Mouse (Mus musculus): ENCODE data around the gene Scgb3a1.

Scgb3a1 gene

DNA sequence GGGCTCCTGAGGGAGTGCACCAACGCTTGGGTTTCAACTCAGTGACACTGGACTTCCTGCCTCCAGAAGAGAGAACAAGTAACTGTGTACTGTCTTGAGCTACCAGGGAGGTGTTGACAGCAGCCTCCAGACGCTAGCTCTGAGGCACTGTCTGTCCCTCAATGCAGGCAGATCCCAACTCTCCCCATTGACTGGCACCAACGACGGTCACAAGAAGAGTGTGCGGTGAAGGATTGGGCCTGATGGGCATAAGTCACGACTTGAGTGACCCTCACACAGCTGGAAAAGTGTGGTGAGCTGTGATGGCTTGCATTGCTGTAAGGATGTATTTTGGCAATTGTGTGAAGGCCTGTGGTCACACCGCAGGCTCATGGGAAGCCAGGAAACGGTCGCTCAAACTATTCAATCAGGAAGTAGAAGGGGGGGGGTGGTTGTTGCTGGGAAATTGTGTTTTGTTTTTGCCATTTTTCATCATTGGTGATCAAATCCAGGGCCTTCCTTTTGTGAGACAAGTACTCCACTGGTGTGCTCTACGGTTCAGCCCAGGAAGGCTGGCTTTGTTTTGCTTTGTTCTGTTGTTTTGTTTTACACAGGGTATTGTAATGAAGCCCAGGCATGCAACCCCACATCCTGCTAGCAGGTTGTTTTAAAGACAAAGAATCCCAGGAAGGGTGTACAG lies 4.5 kb upstream of the Scgb3a1 start:
- no peak for DNase-seq (ENCODE audit: low spot score in 2 of 2)

DNA sequence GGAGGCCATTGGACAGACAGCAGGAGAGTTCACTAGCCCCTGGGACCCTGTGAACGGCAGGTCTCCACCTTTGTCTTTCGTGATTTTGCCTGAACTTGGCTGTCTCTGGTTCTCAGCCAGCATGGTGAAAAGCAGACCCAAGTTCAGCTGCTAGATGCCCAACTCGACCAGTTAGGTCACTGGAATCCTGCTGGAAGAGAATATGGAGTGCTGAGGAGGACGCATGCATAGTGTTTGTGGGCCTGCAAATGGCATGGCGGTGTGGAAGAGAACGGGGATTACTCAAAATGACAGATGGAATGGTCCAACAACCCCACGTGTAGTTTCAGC lies 4.0 kb upstream of the Scgb3a1 start:
- DNase-seq (ENCODE audit: low spot score in 2 of 2): no peak

DNA sequence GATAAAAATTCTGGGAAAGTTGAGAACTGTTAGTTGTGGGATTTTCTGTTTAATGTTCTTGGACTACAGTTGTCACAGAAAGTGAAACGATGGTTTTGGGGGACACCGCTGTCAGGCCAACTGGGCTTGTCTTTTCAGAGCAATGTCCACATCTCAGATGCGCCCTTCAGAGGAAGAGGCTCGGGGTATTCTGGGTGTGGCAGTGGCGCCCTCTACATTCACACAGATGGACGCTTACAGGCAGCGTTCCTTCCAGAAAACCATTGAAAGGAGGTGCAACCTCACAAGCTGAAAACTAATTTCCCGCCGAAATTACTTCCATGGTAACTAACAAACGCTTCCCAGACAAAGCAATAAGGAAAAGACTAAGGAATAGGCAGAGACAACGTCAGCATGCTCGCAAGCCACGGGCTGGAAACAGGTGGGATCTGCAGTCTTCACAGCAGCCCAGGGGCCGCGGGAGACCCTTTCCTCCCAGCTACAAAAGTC lies 1.1 kb upstream of the Scgb3a1 start:
- no peak for DNase-seq (ENCODE audit: low spot score in 2 of 2)

DNA sequence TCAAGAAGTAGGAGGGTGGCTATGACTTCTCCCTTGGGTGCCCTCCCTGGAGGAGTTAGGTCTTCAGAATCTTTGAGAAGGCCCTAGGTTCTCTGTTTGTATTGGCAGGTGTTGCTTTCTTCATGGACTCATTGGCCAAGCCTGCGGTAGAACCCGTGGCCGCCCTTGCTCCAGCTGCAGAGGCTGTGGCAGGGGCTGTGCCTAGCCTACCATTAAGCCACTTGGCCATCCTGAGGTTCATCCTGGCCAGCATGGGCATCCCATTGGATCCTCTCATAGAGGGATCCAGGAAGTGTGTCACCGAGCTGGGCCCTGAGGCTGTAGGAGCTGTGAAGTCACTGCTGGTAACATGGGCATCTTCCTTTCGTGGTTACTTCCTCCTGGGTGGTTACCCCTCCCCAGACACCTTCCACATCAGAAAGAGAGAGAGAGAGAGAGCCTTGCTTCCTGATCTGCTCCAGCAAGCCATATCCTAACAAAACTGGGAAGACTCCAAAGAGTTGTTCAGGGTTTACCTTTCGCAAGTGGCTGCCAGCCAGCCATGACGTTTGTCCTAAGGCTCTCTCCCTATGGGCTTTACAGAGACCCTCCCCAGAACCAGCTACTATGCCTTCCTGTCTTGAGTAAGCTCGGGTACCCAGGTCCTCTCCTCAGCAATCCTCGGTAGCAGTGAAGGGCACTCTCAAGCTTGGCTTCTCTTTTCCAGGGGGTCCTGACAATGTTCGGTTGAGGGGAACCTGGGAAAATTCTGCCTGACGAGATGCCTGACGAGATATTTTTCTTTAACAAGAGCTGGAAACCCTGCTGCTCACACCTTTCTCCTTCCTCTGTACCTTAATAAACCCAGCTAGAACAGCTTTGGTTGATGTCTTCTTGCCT lies 1.1 kb downstream of the Scgb3a1 start:
- DNase-seq (ENCODE audit: low spot score in 2 of 2): no peak

DNA sequence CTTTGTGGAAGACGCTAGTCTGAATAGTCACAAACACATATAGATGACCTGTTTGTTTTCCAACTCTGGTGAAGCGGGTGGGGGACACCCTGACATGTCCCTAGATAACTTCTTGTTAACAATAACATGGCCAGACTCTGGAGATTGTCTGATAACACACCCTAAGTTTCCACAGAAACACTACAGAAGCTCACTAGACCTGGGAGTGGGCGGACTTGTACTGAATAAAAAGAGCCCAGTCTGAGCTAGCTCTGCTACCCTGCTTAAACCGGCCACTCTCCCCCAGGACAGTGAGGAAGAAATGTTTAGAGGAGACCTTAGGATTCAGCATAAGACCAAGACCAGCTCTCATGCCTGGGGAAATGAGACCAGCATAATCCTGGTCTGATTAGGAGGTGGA lies 2.1 kb downstream of the Scgb3a1 start:
- no peak for DNase-seq (ENCODE audit: low spot score in 2 of 2)

DNA sequence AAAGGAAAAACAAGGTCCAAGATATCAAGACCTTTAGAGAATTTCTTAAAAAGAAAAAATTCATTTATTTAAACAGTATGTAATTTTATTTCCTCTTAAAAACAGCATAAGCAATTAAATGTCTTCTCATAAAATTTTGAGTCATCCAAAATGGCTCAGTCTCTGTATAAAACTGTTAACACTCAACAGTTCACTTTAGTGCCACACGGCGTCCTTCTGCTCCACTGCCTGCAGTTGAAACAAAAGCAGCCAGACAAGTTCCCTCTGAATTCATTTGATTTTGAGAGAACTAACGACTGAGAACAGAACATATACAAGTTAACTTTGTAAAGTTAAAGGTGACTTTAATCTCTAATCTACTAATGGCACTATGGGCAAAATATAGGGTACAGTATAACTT lies 10.0 kb downstream of the Scgb3a1 start:
- no peak for DNase-seq (ENCODE audit: low spot score in 2 of 2)

DNA sequence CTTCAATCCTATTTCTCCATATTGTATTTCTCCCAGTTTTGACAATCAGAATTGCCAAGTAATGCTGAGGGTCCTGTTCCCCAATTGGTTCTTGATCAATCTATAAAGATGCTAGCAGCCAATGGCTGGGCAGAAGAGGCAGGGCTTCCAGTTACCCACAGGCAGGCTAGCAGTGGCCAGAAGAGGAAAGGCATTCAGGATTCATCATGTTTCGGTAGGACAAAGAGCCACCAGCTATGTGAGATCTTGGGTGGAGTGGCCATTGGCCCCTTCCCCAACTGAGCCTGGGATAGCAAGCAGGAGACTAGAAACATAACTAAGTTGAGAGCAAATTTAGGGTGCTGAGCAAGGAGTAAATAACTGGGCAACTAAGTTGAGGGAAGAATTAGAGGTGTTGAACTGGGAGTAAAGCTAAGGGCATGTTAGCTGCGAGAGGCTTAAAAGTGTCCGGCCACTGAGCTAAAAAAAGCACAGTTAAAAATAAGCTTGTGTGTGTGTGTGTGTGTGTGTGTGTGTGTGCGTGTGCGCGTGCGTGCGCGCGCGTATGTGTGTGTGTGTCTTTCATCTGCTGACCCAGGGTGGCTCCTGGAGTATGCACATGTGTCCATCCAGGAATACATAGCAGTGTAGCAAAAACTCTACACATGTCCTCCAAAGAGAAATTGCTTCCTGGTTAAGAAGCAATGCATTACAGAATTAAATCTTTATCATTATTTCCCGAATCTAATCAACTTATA lies 21.0 kb downstream of the Scgb3a1 start:
- DNase-seq (ENCODE audit: low spot score in 2 of 2): no peak

DNA sequence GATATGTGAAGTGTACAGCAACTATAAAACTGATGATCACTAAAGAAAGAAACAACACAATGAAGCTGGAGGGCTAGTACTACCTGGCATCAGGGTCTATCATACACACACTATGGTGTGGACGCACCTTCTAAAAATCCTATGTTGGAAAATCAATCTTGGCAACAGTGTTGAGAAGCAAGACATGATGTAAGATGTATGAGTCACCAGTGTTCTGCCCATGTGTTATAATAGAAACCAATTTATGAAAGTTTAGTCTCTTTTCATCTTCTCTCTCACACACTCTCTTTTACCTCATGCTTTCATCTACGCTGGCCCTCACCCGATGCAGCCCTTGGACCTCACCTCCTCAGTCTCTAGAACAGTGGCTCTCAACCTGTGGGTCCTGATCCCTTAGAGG lies 31.6 kb downstream of the Scgb3a1 start:
- no peak for DNase-seq (ENCODE audit: low spot score in 2 of 2)

DNA sequence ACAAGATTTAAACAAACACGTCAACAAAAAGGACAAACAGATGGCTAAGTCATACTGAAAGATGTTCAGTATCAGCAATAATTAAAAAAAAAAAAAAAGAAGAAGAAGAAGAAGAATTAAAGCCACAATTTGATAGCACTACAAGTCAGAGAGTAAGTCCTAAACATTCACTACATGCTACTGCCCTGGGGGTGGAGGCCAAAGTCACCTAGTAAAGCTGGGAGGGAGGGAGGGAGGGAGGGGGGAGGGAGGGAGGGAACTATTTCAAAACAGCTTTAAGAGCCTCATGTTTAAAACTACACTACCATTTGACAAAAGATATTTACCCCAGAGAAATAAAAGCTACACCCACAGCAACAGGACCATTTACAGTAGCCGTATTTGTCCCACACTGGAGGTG lies 32.3 kb downstream of the Scgb3a1 start:
- no peak for DNase-seq (ENCODE audit: low spot score in 2 of 2)

DNA sequence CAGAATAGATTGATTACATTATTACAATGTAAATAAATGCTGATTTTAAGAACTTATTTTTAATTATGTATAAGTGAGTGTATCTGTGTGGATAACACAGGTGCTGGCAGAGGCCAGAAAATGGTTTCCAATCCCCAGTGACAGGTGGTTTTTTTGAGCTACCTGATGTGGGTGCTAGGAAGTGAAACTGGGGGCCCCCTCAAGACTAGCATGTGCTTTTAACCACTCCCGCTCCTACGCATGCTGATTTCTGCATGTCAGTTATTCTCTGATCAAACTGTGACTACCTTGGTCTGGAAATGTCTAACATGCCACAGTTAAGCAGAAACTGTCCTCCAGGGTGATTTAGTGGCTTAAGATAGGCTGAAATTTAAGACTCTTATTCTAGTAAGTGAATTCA lies 33.1 kb downstream of the Scgb3a1 start:
- no peak for DNase-seq (ENCODE audit: low spot score in 2 of 2)

DNA sequence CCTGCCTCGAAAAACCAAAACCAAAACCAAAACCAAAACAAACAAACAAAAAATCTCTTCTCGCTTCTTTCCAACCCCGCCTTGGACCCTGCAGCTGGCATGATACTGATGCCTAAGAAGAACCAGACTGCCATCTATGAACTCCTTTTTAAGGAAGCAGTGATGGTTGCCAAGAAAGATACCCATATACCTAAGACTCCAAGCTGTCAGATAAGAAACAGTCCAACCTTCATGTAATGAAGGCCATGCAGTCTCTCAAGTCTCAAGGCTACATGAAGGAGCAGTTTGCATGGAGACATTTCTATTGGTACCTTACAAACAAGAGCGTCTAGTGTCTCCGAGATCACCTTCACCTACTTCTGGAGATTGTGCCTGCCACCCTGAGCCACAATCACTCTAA lies 34.4 kb downstream of the Scgb3a1 start:
- no peak for DNase-seq (ENCODE audit: low spot score in 2 of 2)

DNA sequence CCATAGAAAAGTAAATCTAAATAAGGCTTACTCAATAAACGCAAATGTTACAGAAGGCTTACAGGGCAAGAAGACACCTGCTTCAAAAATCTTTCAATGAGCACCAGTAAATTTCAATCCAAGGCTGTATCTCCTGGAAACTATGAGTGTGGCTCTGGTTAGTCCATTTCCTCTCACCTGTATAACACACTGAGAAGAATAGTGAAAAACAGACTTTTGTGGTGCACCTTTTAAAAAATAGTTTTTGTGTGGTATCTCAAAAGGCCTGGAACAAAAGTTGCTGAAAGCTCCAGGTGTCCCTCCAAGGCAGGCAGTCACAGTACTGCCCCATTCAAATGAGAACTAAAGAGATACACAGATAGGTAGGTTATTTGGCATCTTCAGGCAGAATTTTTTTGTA lies 35.7 kb downstream of the Scgb3a1 start:
- no peak for DNase-seq (ENCODE audit: low spot score in 2 of 2)

DNA sequence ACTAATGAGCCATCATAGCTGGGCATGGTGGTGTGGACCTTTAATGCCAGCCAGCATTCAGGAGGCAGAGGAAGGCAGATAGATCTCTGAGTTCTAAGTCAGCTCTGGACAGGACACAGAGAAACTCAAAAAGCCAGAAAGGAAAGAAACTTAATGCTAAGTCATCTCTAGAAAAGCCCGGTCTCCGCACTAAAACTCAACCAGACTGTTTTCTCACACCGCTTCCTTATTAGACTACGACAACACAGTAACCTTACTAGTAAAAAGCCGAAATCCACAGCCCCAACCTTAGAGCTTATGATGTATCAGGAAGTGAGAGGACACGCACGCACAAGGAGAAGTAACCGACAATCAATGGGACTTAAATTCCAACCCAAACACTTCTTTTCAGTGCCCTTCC lies 38.6 kb downstream of the Scgb3a1 start:
- DNase-seq (ENCODE audit: low spot score in 2 of 2): no peak

DNA sequence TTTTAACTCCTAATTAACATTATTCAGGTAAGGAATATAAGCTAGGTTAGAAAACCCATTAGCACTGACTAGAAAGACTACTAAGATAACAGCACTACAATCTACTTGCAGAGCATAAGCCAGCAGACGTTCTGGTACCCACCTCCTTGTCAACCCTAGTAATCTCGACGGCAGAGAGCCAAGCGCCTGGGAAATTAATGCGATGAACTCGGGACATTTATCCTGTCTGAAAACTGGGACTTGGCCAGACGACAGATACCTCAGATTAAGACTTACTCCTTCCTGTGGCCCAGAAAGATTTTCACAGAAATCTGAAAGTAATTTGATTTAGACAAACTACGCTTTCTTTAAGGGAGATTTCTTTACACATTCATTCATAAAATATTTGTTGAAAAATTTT lies 41.4 kb downstream of the Scgb3a1 start:
- no peak for DNase-seq (ENCODE audit: low spot score in 2 of 2)

DNA sequence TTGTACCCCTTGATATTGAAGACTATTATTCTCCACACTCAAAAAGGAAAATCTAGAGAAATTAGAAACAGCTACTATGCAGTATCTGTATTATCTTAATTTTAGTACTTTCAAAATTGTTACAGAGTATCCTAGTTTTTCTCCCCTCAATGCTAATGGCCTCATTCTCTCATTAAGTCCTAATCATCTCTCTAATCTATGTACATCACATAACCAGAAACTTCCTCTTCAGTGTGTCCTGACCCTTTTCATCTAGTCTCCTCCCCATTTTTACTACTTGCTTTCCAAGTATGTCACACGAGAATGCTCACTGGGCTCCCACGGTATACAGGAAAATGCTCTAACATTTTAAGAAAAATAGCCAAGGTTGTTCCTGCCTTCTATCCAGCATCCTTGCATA lies 44.4 kb downstream of the Scgb3a1 start:
- DNase-seq (ENCODE audit: low spot score in 2 of 2): no peak

DNA sequence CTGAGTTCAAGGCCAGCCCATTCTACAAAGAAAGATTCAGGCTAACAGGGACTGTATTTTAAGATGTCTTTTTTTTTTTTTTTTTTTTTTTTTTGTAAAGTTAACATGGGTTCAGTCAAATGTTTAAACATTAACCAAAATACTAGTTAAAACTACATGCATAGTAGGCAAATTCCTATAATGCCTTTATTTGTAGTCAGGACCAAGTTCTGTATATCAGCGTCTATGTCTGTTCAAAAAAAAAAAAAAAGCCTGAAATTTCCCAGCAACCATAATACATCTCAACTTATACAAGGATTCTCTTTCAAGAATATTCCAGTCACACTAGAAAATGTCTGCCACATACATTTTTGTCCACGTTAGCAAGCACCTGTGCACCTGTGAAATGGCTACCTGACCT lies 47.3 kb downstream of the Scgb3a1 start:
- DNase-seq (ENCODE audit: low spot score in 2 of 2): no peak

DNA sequence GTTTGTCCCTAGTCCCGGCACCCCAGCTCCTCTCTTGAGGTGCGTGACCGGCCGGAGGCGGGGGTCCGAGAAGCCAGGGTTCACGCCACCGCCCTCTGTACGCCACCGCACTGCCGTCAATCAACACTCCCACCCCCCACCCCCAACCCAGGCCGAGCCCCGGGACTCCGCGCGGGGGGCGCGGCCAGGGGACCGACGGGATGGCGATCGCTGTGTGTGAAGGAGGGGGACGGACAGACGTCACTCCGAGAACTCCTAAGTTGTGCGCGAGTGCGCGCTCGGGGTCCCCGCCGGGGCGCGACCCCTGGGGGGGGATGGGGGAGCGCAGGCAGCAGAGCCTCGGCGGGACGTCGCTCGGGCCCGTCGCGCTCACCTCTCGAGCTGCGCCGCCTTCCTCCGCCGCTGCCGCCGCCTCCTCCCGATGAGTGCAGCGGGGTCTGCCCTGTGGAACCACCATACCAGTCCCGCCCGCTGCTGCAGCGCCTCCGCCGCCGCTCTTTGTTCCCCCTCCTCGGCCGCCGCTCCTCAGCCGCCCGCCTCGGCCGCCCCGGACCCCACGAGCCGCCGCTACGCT lies 48.7 kb downstream of the Scgb3a1 start:
- no peak for DNase-seq (ENCODE audit: low spot score in 2 of 2)

DNA sequence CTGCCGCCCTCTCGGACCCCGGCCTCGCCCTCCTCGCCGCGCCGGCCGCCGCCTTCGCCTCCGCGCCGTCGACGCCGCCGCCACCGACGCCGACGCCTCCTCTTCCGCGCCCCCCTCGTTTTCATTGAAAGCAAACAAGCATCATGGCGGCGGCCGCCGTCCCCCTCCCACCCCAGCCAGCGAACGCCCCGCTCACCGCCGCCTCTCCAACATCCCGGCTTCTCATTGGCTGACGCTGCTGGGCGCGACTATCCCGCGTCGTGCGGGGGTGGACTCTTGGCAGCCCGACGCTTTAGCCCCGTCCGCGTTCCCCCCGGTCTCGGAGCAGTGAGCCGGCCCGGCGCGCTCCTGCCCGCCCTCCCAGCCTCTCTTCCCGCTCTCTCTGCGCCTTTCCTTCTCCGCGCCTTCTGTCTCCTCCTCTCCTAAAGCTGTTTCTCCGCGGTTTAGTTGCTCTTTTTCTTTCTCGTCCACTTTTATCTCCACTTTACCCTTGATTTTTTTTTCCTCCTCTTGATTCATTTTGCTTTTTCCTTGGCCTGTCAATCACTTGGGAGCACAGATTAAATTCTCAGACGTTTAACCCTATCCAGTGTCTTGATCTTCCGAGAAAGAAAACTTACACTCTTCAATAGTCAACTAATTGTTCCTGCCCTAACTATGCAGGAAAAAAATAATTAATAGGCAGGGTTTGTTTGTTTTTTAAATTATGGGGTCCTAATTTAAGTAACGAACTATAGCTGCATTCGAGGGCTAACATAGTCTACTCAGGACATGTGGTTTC lies 49.3 kb downstream of the Scgb3a1 start, which contains the start of gene Cnot6:
Gene Cnot6, minus strand, starts transcription at position 169 of the 781 bp plus-strand sequence.
- DNase-seq (ENCODE audit: low spot score in 2 of 2): peak; percentile 92 to 95

DNA sequence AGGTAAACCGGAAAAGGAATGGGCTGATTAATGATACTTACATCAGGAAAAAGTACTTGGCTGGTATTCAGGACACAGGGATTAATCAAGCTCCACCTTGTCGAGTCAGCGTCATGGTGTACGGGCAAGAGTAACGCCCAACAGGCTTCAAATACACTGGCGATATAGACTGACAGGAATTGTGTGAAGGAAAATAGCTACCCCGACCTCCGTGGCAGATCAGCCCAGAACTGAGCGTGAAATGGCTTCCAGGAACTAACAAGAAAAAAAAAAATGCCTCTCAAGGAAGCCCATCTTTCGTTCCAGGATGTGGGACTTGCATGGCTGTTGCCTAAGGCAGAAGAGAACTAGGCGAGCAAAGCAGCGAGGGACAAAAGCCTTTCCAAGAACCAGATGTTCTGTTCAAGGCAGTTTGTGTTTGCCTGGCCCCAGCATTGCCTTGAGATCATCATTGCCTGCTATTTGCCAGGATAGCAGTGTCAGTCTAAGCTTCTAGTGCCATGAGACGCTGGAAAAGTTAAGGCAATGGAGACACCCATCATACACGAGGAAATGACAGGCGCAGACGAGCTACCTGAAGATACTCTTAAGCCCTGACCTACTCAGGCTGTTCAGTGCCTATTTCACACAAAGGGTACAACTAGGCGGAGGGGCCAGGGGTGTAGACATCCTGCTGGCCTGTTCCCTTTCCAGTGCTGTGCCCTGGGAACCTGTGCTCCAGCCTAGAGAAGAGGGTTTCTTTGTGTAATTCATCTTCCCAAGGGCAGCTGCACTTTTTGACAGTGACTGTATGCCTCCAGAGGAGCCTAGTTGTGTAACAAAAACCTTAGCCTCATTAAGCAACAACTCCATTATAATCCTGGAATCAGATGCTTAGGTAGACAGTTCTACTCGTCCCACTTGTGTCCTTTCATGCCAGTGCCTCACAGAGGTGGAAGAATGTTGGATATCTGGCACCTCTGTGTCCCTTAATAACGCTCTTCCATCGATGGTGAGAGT lies 50.2 kb downstream of the Scgb3a1 start:
- DNase-seq (ENCODE audit: low spot score in 2 of 2): no peak

All from frontal cortex, postnatal 25 days (tissue).